Mouse (Mus musculus): Measurements from ENCODE around the gene Tnrc6c. TPM values are rescaled to one million over a fixed set of nuclear protein-coding genes. Genes with fewer than 3 reads are reported as not detected.

Gene Tnrc6c
- 12.6 and 13.8 TPM in 2 replicates for polyA plus RNA-seq (2014; fragmentation: Nextera tagmentation; extraction: Ambion mirVana)

DNA sequence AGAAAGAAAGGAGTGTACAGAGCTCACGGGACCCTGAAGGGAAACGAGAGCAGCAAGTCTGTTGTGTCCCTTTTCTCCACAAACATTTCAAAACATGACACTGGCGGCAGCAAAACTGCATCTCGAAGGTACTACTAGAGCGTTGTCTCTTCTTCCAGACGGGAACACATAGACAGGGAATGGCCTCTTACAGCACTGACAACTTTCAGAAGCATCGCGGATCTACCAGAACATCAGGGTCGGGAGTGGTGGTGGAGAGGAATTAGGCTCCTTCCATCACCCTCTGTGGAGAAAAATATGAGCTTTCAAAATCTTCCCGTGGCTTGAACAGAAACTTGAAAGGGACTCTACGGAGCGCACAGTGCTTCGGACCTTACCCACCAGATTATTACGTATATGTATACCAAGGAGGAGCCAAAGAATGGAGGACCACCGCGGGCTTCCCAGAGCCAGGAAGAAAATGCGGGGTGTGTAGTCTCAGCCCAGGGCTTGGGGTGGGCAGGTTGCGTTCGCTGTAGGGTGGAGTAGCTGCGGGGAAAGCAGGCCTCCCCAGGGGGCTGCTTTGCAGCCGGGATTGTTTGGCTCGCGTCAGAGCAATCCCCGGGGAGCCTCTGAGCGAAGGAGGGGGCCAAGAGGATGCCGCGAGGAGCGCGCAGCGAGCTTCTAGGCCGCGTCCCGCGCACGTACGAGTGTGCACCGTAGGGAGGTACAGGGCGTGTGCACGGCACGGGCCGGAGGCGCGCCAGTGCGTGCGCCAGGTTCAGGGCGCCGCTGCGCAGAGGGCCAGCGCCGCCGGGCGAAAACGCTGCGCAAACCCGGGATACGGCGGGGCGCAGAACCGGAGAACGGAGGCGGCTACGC, at the start of gene Tnrc6c:
Tnrc6c (plus strand) TSS at position 799 of the 861 bp plus-strand sequence.
- DNase-seq (ENCODE audit: low spot score) (no peak), ATAC-seq (replicated peaks; ENCODE audit: low FRiP score, low TSS enrichment, low read depth) (peak; percentile 92)
- peak within 1 kb of the TSS; percentile 96 for H3K27ac ChIP-seq (ENCODE audit: low read depth)
- H3K9me3 ChIP-seq (ENCODE audit: control insufficient read depth, low read length) = no peaks in the 10 kb centered on the region
- H3K4me1 ChIP-seq (replicated peaks; ENCODE audit: control insufficient read depth, insufficient read depth, low read length) = peaks cover 31% of the 10 kb centered on the region; the same call in 1 of the 2 replicates
- H3K36me3 ChIP-seq (ENCODE audit: control insufficient read depth, insufficient read depth, low read length) = no peaks in the 10 kb centered on the region
- H3K4me2 ChIP-seq (ENCODE audit: low read length) = peak within 1 kb of the TSS; percentile 78
- peak within 1 kb of the TSS; percentile 68 for H3K4me3 ChIP-seq (ENCODE audit: low read depth, low read length)
- WGBS = under 1% methylated on average over 62 of the region's 62 CpGs
- peak within 1 kb of the TSS; percentile 94 for H3K9ac ChIP-seq (ENCODE audit: low read length)
- no peaks in the 10 kb centered on the region for H3K27me3 ChIP-seq (replicated peaks; ENCODE audit: control insufficient read depth, insufficient read depth, low read length)

DNA sequence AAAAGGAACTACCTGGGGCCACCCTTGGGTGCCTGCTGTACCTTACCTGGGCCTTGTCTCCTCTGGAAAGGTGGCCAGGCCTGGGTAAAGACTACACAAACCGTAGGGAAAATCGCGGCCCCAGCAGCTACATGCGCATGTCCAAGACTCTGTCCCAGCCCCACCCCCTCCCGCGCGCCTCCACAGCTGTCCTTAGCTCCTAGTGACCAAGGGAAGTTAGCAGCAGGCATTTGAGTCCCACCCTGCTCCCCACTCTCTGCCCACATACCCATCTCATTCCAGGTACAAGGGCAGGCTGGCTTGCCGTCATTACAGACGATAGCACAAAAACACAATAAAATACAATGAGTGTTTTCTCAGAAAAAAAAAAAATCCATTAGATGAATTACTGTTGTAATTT, 48.0 kb upstream of the Tnrc6c start:
- peak overlapping the region; percentile 9; the same call in 1 of the 2 replicates for H3K4me2 ChIP-seq (ENCODE audit: low read length)
- ATAC-seq (replicated peaks; ENCODE audit: low FRiP score, low TSS enrichment, low read depth) = no peak
- DNase-seq (ENCODE audit: low spot score) = no peak
- H3K27me3 ChIP-seq (replicated peaks; ENCODE audit: control insufficient read depth, insufficient read depth, low read length) = peaks cover 1% of the 10 kb centered on the region; the same call in 1 of the 2 replicates
- no peak overlapping the region for H3K27ac ChIP-seq (ENCODE audit: low read depth)
- H3K9me3 ChIP-seq (ENCODE audit: control insufficient read depth, low read length) = no peaks in the 10 kb centered on the region
- no peak overlapping the region for H3K4me3 ChIP-seq (ENCODE audit: low read depth, low read length)
- no peak overlapping the region for H3K9ac ChIP-seq (ENCODE audit: low read length)
- H3K36me3 ChIP-seq (ENCODE audit: control insufficient read depth, insufficient read depth, low read length) = no peaks in the 10 kb centered on the region
- 35% methylated on average over 9 of the region's 9 CpGs for WGBS
- peaks cover 5% of the 10 kb centered on the region; the same call in 1 of the 2 replicates for H3K4me1 ChIP-seq (replicated peaks; ENCODE audit: control insufficient read depth, insufficient read depth, low read length)

DNA sequence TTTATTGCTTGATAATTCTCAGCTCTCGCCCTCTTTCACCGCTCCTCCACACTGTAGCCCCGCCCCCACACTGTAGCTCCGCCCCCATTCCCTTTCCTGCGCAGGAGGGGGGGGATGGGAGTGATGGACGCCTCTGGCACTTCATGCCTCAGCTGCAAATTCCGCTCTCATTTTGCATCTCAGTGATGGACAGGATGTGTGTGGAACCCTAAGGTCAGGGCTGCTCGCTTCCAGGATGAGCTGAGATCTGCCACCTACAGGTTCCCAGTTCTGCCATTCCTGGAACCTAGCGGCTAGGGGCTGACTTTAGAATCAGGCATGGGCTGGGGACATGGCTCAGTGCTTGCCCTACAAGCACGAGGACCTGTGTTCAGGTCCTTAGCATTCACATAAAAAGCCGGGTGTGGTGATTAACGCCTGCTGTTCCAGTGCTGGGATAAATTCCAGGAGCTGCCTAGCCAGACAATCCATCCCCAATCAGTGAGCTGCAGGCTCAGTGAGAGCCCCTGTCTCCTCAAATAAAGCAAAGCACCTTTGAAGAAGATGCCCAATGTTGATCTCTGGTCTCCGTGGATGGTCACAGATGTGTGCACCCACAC, 47.4 kb upstream of the Tnrc6c start:
- Histone ChIP-seq H3K27ac (ENCODE audit: low read depth) (no peak overlapping the region), H3K9me3 (ENCODE audit: control insufficient read depth, low read length) (no peaks in the 10 kb centered on the region), H3K4me1 (replicated peaks; ENCODE audit: control insufficient read depth, insufficient read depth, low read length) (peaks cover 10% of the 10 kb centered on the region; the same call in 1 of the 2 replicates), H3K9ac (ENCODE audit: low read length) (no peak overlapping the region), H3K4me3 (ENCODE audit: low read depth, low read length) (no peak overlapping the region), H3K36me3 (ENCODE audit: control insufficient read depth, insufficient read depth, low read length) (no peaks in the 10 kb centered on the region), H3K27me3 (replicated peaks; ENCODE audit: control insufficient read depth, insufficient read depth, low read length) (no peaks in the 10 kb centered on the region), H3K4me2 (ENCODE audit: low read length) (0 out of 2 replicates have a peak overlapping the region, but pooled peaks have one; percentile 9)
- DNase-seq (ENCODE audit: low spot score) = no peak
- no peak for ATAC-seq (replicated peaks; ENCODE audit: low FRiP score, low TSS enrichment, low read depth)
- 8% methylated on average over 13 of the region's 13 CpGs for WGBS

DNA sequence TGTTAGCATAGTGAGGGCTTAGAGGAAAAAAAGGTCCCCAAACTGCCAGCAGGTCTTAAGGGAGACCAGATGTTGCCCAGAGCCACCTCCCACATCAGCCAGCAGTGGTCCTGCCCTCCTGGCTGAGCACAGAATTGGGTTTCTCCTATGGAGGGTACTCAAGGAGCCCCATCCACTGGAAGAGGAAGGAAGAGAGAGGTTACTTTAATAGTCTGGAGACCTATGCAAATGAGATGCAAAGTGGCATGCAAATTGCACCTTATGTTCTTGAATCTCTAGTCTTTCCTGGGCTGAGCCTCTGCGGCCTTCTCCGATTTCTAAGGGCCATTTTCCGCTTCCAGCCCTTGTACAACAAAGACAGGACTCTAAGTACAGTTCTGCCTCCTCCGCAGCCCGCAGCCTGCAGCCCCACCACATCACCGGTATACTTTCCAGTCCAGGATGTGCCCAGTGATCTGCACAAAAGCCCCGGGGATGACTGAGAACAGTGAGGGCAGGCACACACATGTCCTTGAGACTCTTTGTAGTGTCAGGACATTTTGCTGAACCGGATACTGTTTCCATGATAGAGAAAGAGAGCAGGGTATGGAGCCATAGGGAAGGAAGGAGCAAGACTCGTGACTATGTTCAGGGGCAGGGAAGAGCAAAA, 45.8 kb upstream of the Tnrc6c start:
- ATAC-seq (replicated peaks; ENCODE audit: low FRiP score, low TSS enrichment, low read depth) = no peak
- DNase-seq (ENCODE audit: low spot score) = no peak
- H3K36me3 ChIP-seq (ENCODE audit: control insufficient read depth, insufficient read depth, low read length) = no peaks in the 10 kb centered on the region
- peaks cover 11% of the 10 kb centered on the region; the same call in 1 of the 2 replicates for H3K4me1 ChIP-seq (replicated peaks; ENCODE audit: control insufficient read depth, insufficient read depth, low read length)
- no peaks in the 10 kb centered on the region for H3K9me3 ChIP-seq (ENCODE audit: control insufficient read depth, low read length)
- H3K9ac ChIP-seq (ENCODE audit: low read length) = no peak overlapping the region
- no peak overlapping the region for H3K27ac ChIP-seq (ENCODE audit: low read depth)
- H3K4me2 ChIP-seq (ENCODE audit: low read length) = no peak overlapping the region
- 60% methylated on average over 9 of the region's 9 CpGs for WGBS
- no peak overlapping the region for H3K4me3 ChIP-seq (ENCODE audit: low read depth, low read length)
- 0 out of 2 replicates have a peak, but pooled peaks cover 2% of the 10 kb centered on the region for H3K27me3 ChIP-seq (replicated peaks; ENCODE audit: control insufficient read depth, insufficient read depth, low read length)

DNA sequence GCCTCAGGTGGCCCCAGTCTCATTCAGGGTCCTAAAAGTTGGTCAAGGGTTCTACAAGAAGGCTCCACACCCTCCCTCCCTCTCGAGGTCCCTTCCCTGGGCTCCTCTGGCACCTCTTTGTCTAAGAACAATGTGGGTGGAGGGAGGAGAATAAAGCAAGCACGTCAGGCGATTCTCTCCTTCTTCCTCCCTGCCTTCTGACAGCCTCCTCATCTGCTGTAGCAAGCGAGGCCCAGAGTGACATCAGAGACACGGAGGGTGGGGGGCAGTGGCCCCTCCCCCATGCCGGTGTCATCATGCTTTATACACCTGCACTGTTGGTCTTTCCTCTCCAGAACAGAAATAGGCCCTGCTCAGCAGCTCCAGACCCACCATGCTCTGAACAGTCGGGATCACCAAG, 45.1 kb upstream of the Tnrc6c start:
- Histone ChIP-seq H3K4me2 (ENCODE audit: low read length) (no peak overlapping the region), H3K27ac (ENCODE audit: low read depth) (no peak overlapping the region), H3K27me3 (replicated peaks; ENCODE audit: control insufficient read depth, insufficient read depth, low read length) (0 out of 2 replicates have a peak, but pooled peaks cover 2% of the 10 kb centered on the region), H3K4me1 (replicated peaks; ENCODE audit: control insufficient read depth, insufficient read depth, low read length) (peaks cover 11% of the 10 kb centered on the region; the same call in 1 of the 2 replicates), H3K9me3 (ENCODE audit: control insufficient read depth, low read length) (no peaks in the 10 kb centered on the region), H3K4me3 (ENCODE audit: low read depth, low read length) (no peak overlapping the region), H3K36me3 (ENCODE audit: control insufficient read depth, insufficient read depth, low read length) (no peaks in the 10 kb centered on the region), H3K9ac (ENCODE audit: low read length) (no peak overlapping the region)
- 59% methylated on average over 7 of the region's 7 CpGs for WGBS
- ATAC-seq (replicated peaks; ENCODE audit: low FRiP score, low TSS enrichment, low read depth) = no peak
- no peak for DNase-seq (ENCODE audit: low spot score)

DNA sequence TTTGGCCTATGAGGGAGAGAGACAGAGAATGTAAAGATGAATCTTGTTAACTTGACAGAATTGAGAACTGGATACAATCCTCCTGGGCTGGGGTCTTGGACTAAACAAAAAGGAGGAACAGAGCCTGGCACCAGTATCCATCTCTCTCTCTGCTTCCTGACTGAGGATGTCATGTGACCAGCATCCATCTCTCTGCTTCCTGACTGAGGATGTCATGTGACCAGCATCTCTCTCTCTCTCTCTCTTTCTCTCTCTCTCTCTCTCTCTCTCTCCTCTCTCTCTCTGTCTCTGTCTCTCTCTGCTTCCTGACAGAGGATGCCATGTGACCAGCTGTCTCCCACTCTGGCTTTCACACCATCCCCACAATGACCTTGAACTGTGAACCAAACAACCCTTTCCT, 43.5 kb upstream of the Tnrc6c start:
- ATAC-seq (replicated peaks; ENCODE audit: low FRiP score, low TSS enrichment, low read depth) (no peak), DNase-seq (ENCODE audit: low spot score) (no peak)
- Histone ChIP-seq H3K9me3 (ENCODE audit: control insufficient read depth, low read length) (no peaks in the 10 kb centered on the region), H3K4me1 (replicated peaks; ENCODE audit: control insufficient read depth, insufficient read depth, low read length) (peaks cover 11% of the 10 kb centered on the region; the same call in 1 of the 2 replicates), H3K36me3 (ENCODE audit: control insufficient read depth, insufficient read depth, low read length) (no peaks in the 10 kb centered on the region), H3K9ac (ENCODE audit: low read length) (no peak overlapping the region), H3K27me3 (replicated peaks; ENCODE audit: control insufficient read depth, insufficient read depth, low read length) (0 out of 2 replicates have a peak, but pooled peaks cover 2% of the 10 kb centered on the region), H3K4me3 (ENCODE audit: low read depth, low read length) (peak overlapping the region; percentile 25; the same call in 1 of the 2 replicates), H3K4me2 (ENCODE audit: low read length) (peak overlapping the region; percentile 51), H3K27ac (ENCODE audit: low read depth) (no peak overlapping the region)

DNA sequence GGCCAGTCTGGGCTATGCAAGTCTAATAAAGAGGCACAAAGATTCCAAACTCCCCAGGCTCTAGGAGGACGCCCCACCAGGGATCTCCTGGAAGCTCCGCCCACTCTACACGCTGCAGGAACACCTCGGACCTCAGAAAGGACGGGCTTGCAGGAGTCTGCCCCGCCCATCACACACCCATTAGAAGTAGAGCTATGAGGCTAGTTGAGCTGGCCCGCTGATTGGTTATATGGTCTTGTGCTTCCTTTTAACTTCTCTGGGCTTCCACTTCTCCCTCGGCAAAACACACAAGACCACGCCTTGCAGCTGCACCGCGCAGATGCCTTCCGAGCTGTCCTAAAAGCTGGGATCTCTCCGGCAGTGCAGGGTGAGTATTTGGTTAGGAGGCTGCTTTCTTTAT, 43.0 kb upstream of the Tnrc6c start:
- ATAC-seq (replicated peaks; ENCODE audit: low FRiP score, low TSS enrichment, low read depth) (peak; percentile 84), DNase-seq (ENCODE audit: low spot score) (peak; percentile 70)
- Histone ChIP-seq H3K4me3 (ENCODE audit: low read depth, low read length) (peak overlapping the region; percentile 25), H3K4me2 (ENCODE audit: low read length) (peak overlapping the region; percentile 51), H3K9ac (ENCODE audit: low read length) (no peak overlapping the region), H3K36me3 (ENCODE audit: control insufficient read depth, insufficient read depth, low read length) (no peaks in the 10 kb centered on the region), H3K9me3 (ENCODE audit: control insufficient read depth, low read length) (no peaks in the 10 kb centered on the region), H3K27me3 (replicated peaks; ENCODE audit: control insufficient read depth, insufficient read depth, low read length) (peaks cover 4% of the 10 kb centered on the region; the same call in 1 of the 2 replicates), H3K27ac (ENCODE audit: low read depth) (no peak overlapping the region), H3K4me1 (replicated peaks; ENCODE audit: control insufficient read depth, insufficient read depth, low read length) (peaks cover 8% of the 10 kb centered on the region; the same call in 1 of the 2 replicates)
- WGBS = 6% methylated on average over 13 of the region's 13 CpGs

DNA sequence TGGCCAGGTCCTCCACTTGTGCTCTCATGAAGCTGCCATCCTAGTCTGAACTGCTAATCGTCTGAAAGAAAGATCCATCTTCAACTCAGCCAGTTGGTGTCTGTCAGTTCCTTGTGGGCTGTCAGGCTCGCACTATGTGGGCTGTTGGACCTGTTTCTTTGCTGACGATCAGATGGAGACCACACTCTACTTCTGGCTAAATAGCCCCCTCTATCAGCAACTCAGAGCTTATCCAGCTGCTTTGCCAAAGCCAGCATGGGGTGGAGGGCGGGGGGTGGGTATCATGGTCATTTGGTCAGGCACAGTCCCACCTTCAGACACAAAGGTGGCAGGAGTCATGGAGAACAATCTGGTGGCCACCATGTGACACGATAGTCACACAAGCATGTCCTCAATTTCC, 42.2 kb upstream of the Tnrc6c start:
- Histone ChIP-seq H3K9ac (ENCODE audit: low read length) (no peak overlapping the region), H3K9me3 (ENCODE audit: control insufficient read depth, low read length) (no peaks in the 10 kb centered on the region), H3K4me2 (ENCODE audit: low read length) (peak overlapping the region; percentile 51), H3K4me3 (ENCODE audit: low read depth, low read length) (no peak overlapping the region), H3K4me1 (replicated peaks; ENCODE audit: control insufficient read depth, insufficient read depth, low read length) (peaks cover 9% of the 10 kb centered on the region), H3K27ac (ENCODE audit: low read depth) (no peak overlapping the region), H3K27me3 (replicated peaks; ENCODE audit: control insufficient read depth, insufficient read depth, low read length) (peaks cover 11% of the 10 kb centered on the region), H3K36me3 (ENCODE audit: control insufficient read depth, insufficient read depth, low read length) (no peaks in the 10 kb centered on the region)
- WGBS = 34% methylated on average over 5 of the region's 5 CpGs
- DNase-seq (ENCODE audit: low spot score) = no peak
- ATAC-seq (replicated peaks; ENCODE audit: low FRiP score, low TSS enrichment, low read depth) = no peak

All from intestine, embryonic 14.5 days (tissue).